Mouse (Mus musculus) embryonic stem cell, embryonic (primary cell): ENCODE results near the gene 1520401A03Rik.

Source experiments
- CTCF ChIA-PET, 4 experiments: fragments of 300-600 bp in 2 of 4; fragments of 350-600 bp in 2 of 4; sonication (Branson Sonifier 250); formaldehyde crosslinking; loops; one replicate each; lab custom pipeline; 2022; ENCODE audit warnings: inconsistent platforms in 2 of 4; lab: Charles Lee
- POLR2A ChIA-PET, 4 experiments: fragments of 300-600 bp in 2 of 4; fragments of 350-600 bp in 2 of 4; sonication (Branson Sonifier 250); formaldehyde crosslinking; loops; one replicate each; lab custom pipeline; 2022; ENCODE audit warnings: antibody characterized with exemption in 4 of 4, inconsistent platforms in 1 of 4; lab: Charles Lee

Gene 1520401A03Rik

GRCm38 (mm10) chr17:23700079-23700478 lies 22.5 kb downstream of the 1520401A03Rik start:
- CTCF ChIA-PET = interaction anchor here (0.6 to 3.2 kb wide), 49 partner anchors 10 to 294 kb away, joined by 3 to 25 read pairs (median 5); partner anchors contain the start of genes Cldn9 (in 2 of the 4), 1520401A03Rik (in 1 of the 4), Bicdl2 (in 1 of the 4) and Cldn6 (in 1 of the 4)
- POLR2A ChIA-PET = interaction anchor here (0.6 to 5.9 kb wide), 53 partner anchors 8 to 551 kb away, joined by 3 to 70 read pairs (median 4); partner anchors contain the start of genes Cldn9 (in 3 of the 4), Cldn6 (in 2 of the 4), Zscan10 (in 2 of the 4) and Ccnf (in 1 of the 4)

- CTCF ChIA-PET = interaction anchor here (0.5 to 3.2 kb wide), 45 partner anchors 11 to 152 kb away, joined by 3 to 25 read pairs (median 5); partner anchors contain the start of genes Cldn9 (in 2 of the 4), 1520401A03Rik (in 1 of the 4), Bicdl2 (in 1 of the 4) and Cldn6 (in 1 of the 4)
Measured at GRCm38 (mm10) chr17:23699131-23700077, 23.2 kb downstream of the 1520401A03Rik start.

GRCm38 (mm10) chr17:23695801-23696200 lies 26.8 kb downstream of the 1520401A03Rik start:
- CTCF ChIA-PET = interaction anchor here in 2 of 4 experiments (0.5 to 2.2 kb wide), 5 partner anchors 10 to 347 kb away, joined by 3 to 17 read pairs (median 4); no protein-coding TSS in a partner anchor

More at GRCm38 (mm10) chr17:23699131-23700077, 23.2 kb downstream of the 1520401A03Rik start:
- POLR2A ChIA-PET = interaction anchor here in 3 of 4 experiments (0.6 to 5.9 kb wide), 46 partner anchors 9 to 552 kb away, joined by 3 to 70 read pairs (median 4); partner anchors contain the start of genes Cldn9 (in 3 of the 3), Zscan10 (in 2 of the 3), 1520401A03Rik (in 1 of the 3) and Ccnf (in 1 of the 3)

GRCm38 (mm10) chr17:23694491-23694890 lies 28.1 kb downstream of the 1520401A03Rik start:
- CTCF ChIA-PET = interaction anchor here in 1 of 4 experiments (1.1 to 1.4 kb wide), 2 partner anchors 11 to 12 kb away, joined by 3 to 7 read pairs; no protein-coding TSS in a partner anchor
- POLR2A ChIA-PET = interaction anchor here in 2 of 4 experiments (1.2 to 2.4 kb wide), 7 partner anchors 10 to 49 kb away, joined by 3 to 9 read pairs (median 4); partner anchors contain the start of genes Cldn9 (in 2 of the 2) and Pkmyt1 (in 1 of the 2)

More at GRCm38 (mm10) chr17:23695801-23696200, 26.8 kb downstream of the 1520401A03Rik start:
- POLR2A ChIA-PET = interaction anchor here in 3 of 4 experiments (0.7 to 5.9 kb wide), 10 partner anchors 10 to 90 kb away, joined by 3 to 70 read pairs (median 6); partner anchors contain the start of genes Cldn9 (in 2 of the 3), Cldn6 (in 1 of the 3), Paqr4 (in 1 of the 3) and Pkmyt1 (in 1 of the 3)

GRCm38 (mm10) chr17:23683856-23684672 lies 38.5 kb downstream of the 1520401A03Rik start, which contains the start of gene Cldn9:
Cldn9 (minus strand) TSS chr17:23684026.
- ChIA-PET CTCF (interaction anchor here (0.6 to 3.9 kb wide), 16 partner anchors 10 to 484 kb away, joined by 3 to 15 read pairs (median 3); partner anchors contain the start of genes Bicdl2 (in 1 of the 4), Elob (in 1 of the 4), Prss32 (in 1 of the 4) and Prss41 (in 1 of the 4)), POLR2A (interaction anchor here (0.7 to 5.3 kb wide), 23 partner anchors 8 to 112 kb away, joined by 3 to 70 read pairs (median 4); partner anchors contain the start of genes Mmp25 (in 1 of the 4), Thoc6 (in 1 of the 4) and Zscan10 (in 1 of the 4))

GRCm38 (mm10) chr17:23683226-23683625 lies 39.4 kb downstream of the 1520401A03Rik start:
- ChIA-PET POLR2A (interaction anchor here in 3 of 4 experiments (0.5 to 5.3 kb wide), 16 partner anchors 9 to 120 kb away, joined by 3 to 70 read pairs (median 4); partner anchors contain the start of gene Pkmyt1 (in 1 of the 3)), CTCF (interaction anchor here in 3 of 4 experiments (0.7 to 3.9 kb wide), 10 partner anchors 11 to 161 kb away, joined by 3 to 15 read pairs (median 4); partner anchors contain the start of genes Prss32 (in 1 of the 3) and Prss41 (in 1 of the 3))

GRCm38 (mm10) chr17:23682530-23682929 lies 40.1 kb downstream of the 1520401A03Rik start:
- ChIA-PET CTCF (interaction anchor here in 3 of 4 experiments (0.9 to 3.9 kb wide), 7 partner anchors 15 to 79 kb away, joined by 3 to 15 read pairs (median 5); no protein-coding TSS in a partner anchor), POLR2A (interaction anchor here in 3 of 4 experiments (0.5 to 5.3 kb wide), 14 partner anchors 8 to 120 kb away, joined by 3 to 70 read pairs (median 4); partner anchors contain the start of gene Pkmyt1 (in 1 of the 3))

GRCm38 (mm10) chr17:23682092-23682491 lies 40.5 kb downstream of the 1520401A03Rik start:
- POLR2A ChIA-PET = interaction anchor here in 3 of 4 experiments (0.6 to 5.3 kb wide), 16 partner anchors 8 to 121 kb away, joined by 3 to 70 read pairs (median 4); partner anchors contain the start of gene Pkmyt1 (in 1 of the 3)
- CTCF ChIA-PET = interaction anchor here in 3 of 4 experiments (0.9 to 1.4 kb wide), 6 partner anchors 14 to 78 kb away, joined by 3 to 7 read pairs (median 4); no protein-coding TSS in a partner anchor

GRCm38 (mm10) chr17:23681086-23681485 lies 41.5 kb downstream of the 1520401A03Rik start:
- CTCF ChIA-PET = no interaction called here
- POLR2A ChIA-PET = interaction anchor here in 3 of 4 experiments (0.9 to 5.3 kb wide), 7 partner anchors 13 to 78 kb away, joined by 3 to 70 read pairs (median 4); no protein-coding TSS in a partner anchor

GRCm38 (mm10) chr17:23680336-23680735 lies 42.2 kb downstream of the 1520401A03Rik start:
- POLR2A ChIA-PET = interaction anchor here in 3 of 4 experiments (0.5 to 2.2 kb wide), 17 partner anchors 12 to 79 kb away, joined by 3 to 13 read pairs (median 3); no protein-coding TSS in a partner anchor
- CTCF ChIA-PET = interaction anchor here in 2 of 4 experiments (0.7 to 1.7 kb wide), 5 partner anchors 20 to 66 kb away, joined by 3 to 6 read pairs (median 4); partner anchors contain the start of gene Mmp25 (in 1 of the 2)

GRCm38 (mm10) chr17:23679127-23679835 lies 43.3 kb downstream of the 1520401A03Rik start, which contains the start of gene Cldn6:
Cldn6 (plus strand) TSS chr17:23679249.
- POLR2A ChIA-PET = interaction anchor here (0.7 to 2.2 kb wide), 13 partner anchors 11 to 572 kb away, joined by 3 to 13 read pairs (median 3); partner anchors contain the start of gene Ccnf (in 1 of the 4)

GRCm38 (mm10) chr17:23677236-23677679 lies 45.3 kb downstream of the 1520401A03Rik start, which contains the start of gene Tnfrsf12a:
Tnfrsf12a (minus strand) TSS chr17:23677468.
- POLR2A ChIA-PET = interaction anchor here in 3 of 4 experiments (1.1 to 1.6 kb wide), 4 partner anchors 9 to 48 kb away, joined by 3 to 5 read pairs (median 4); no protein-coding TSS in a partner anchor
- CTCF ChIA-PET = interaction anchor here in 1 of 4 experiments (0.6 kb wide), 1 partner anchor 33 kb away, joined by 3 read pairs; no protein-coding TSS in a partner anchor

More at GRCm38 (mm10) chr17:23679127-23679835, 43.3 kb downstream of the 1520401A03Rik start, which contains the start of gene Cldn6:
- CTCF ChIA-PET = interaction anchor here in 2 of 4 experiments (1.1 to 1.7 kb wide), 4 partner anchors 15 to 27 kb away, joined by 3 to 6 read pairs (median 4); no protein-coding TSS in a partner anchor

- POLR2A ChIA-PET = interaction anchor here in 3 of 4 experiments (0.9 to 2.2 kb wide), 12 partner anchors 9 to 126 kb away, joined by 3 to 9 read pairs (median 4); partner anchors contain the start of gene Zfp13 (in 1 of the 3)
- CTCF ChIA-PET = interaction anchor here (0.5 to 3.1 kb wide), 12 partner anchors 12 to 1372 kb away, joined by 3 to 12 read pairs (median 3); partner anchors contain the start of gene Abca3 (in 1 of the 4)
Measured at GRCm38 (mm10) chr17:23676473-23677031, 46.0 kb downstream of the 1520401A03Rik start.
